8 mouse cellular contexts compared by ENCODE assay signal in genomic region chr4:41063894-41064673, GRCm38 (mm10). TPM values are rescaled to one million over a fixed set of nuclear protein-coding genes. Genes with fewer than 3 reads are reported as not detected.
A peak's percentile ranks its signal among the peaks of the same experiment; 100 is the strongest.
DNase-seq lines count a peak whose midpoint lies in the region; ATAC-seq and TF ChIP-seq lines count a peak whose summit lies in the region.

No protein-coding gene starts in this region.

- H3K79me2 ChIP-seq in liver, adult 2 months (ENCODE audit: control insufficient read depth, insufficient read depth, low read length), result no peaks in the 10 kb centered on the region

- 18% methylated on average over 16 of the region's 16 CpGs for WGBS in forebrain, embryonic 13.5 days
- 29% methylated on average over 16 of the region's 16 CpGs for WGBS in liver, adult 2 months
- 13% methylated on average over 16 of the region's 16 CpGs for WGBS in stomach, embryonic 14.5 days

- no peaks in the 10 kb centered on the region for H3K9me3 ChIP-seq in forebrain, embryonic 13.5 days (replicated peaks)
- no peaks in the 10 kb centered on the region for H3K9me3 ChIP-seq in stomach, embryonic 14.5 days (ENCODE audit: control insufficient read depth, low read depth, low read length)

- H3K4me3 ChIP-seq in forebrain, embryonic 13.5 days, result no peak overlapping the region
- no peak overlapping the region for H3K4me3 ChIP-seq in liver, adult 2 months (ENCODE audit: insufficient read depth, low read depth, low read length)
- H3K4me3 ChIP-seq in stomach, embryonic 14.5 days (ENCODE audit: low read depth, low read length), result no peak overlapping the region

- intact Hi-C loops in left cerebral cortex, postnatal 4 days (cut with DNase I), result no loop called here

- H3K36me3 ChIP-seq in forebrain, embryonic 13.5 days (ENCODE audit: poor library complexity, severe bottlenecking), result no peaks in the 10 kb centered on the region
- no peaks in the 10 kb centered on the region for H3K36me3 ChIP-seq in liver, adult 2 months (ENCODE audit: control insufficient read depth, insufficient read depth, low read length)
- no peaks in the 10 kb centered on the region for H3K36me3 ChIP-seq in stomach, embryonic 14.5 days (ENCODE audit: control insufficient read depth, insufficient read depth, low read length)

- H3K4me2 ChIP-seq in forebrain, embryonic 13.5 days, result 0 out of 2 replicates have a peak overlapping the region, but pooled peaks have one; percentile 12
- peak overlapping the region; percentile 6; the same call in 1 of the 2 replicates for H3K4me2 ChIP-seq in stomach, embryonic 14.5 days (replicated peaks; ENCODE audit: low read depth, low read length)

- H3K4me1 ChIP-seq in forebrain, embryonic 13.5 days, result no peaks in the 10 kb centered on the region
- no peaks in the 10 kb centered on the region for H3K4me1 ChIP-seq in liver, adult 2 months (ENCODE audit: control insufficient read depth, insufficient read depth, low read length)
- no peaks in the 10 kb centered on the region for H3K4me1 ChIP-seq in stomach, embryonic 14.5 days (ENCODE audit: control insufficient read depth, insufficient read depth, low read length)

- H3K27ac ChIP-seq in forebrain, embryonic 13.5 days, result no peak overlapping the region
- H3K27ac ChIP-seq in liver, adult 2 months (replicated peaks; ENCODE audit: insufficient read depth, low read depth, low read length), result no peak overlapping the region
- no peak overlapping the region; the same call in 1 of the 2 replicates for H3K27ac ChIP-seq in stomach, embryonic 14.5 days (ENCODE audit: low read length)

- peak; percentile 20 for DNase-seq in left cerebral cortex, postnatal 4 days
- no peak for DNase-seq in left cerebral cortex, adult 9 months (ENCODE audit: low spot score in 2 of 2)
- peak; percentile 32 for DNase-seq in adrenal gland, postnatal 25 days
- DNase-seq in liver, adult 2 months (ENCODE audit: extremely low read depth, low read depth, low spot score), result peak; percentile 12
- no peak for DNase-seq in frontal cortex, postnatal 10 days (ENCODE audit: low spot score in 2 of 2)

- ATAC-seq in forebrain, embryonic 13.5 days, result no peak
- peak; percentile 69; the same call in 1 of the 2 replicates for ATAC-seq in stomach, embryonic 14.5 days (ENCODE audit: insufficient number of reproducible peaks, insufficient read depth, low FRiP score, low read depth)
- no peak for ATAC-seq in activated CD4-positive, CD25-positive, alpha-beta regulatory T cell, adult 4 months

- TF ChIP-seq CTCF in liver, adult 2 months (IDR thresholded peaks at IDR 0.05; ENCODE audit: low read depth, low read length), result peak; percentile 67

- no peak overlapping the region for H3K9ac ChIP-seq in forebrain, embryonic 13.5 days
- no peak overlapping the region for H3K9ac ChIP-seq in liver, adult 2 months (ENCODE audit: low read depth, low read length)
- no peak overlapping the region for H3K9ac ChIP-seq in stomach, embryonic 14.5 days (replicated peaks; ENCODE audit: low read depth, low read length)

- no peak for TF ChIP-seq POLR2A in liver, adult 2 months (IDR thresholded peaks at IDR 0.05; ENCODE audit: extremely low read depth, insufficient read depth, low read length)

- H3K27me3 ChIP-seq in forebrain, embryonic 13.5 days, result no peaks in the 10 kb centered on the region
- H3K27me3 ChIP-seq in liver, adult 2 months (ENCODE audit: control insufficient read depth, insufficient read depth, low read length), result no peaks in the 10 kb centered on the region
- H3K27me3 ChIP-seq in stomach, embryonic 14.5 days (ENCODE audit: control insufficient read depth, insufficient read depth, low read length), result no peaks in the 10 kb centered on the region

RNA-seq across cellular contexts. Expression of gene Aqp7, which starts 16.1 kb away (rescaled TPM):
- total RNA-seq in left cerebral cortex, postnatal 4 days (2021), result not detected
- 18.6 and 20.6 TPM in 2 replicates for total RNA-seq in adrenal gland, postnatal 25 days (2021)
- not detected in 2 replicates for polyA plus RNA-seq in forebrain, embryonic 13.5 days (2015; fragmentation: Nextera tagmentation; extraction: Ambion mirVana)
- 0.07 and 0.09 TPM in 2 replicates for total RNA-seq in liver, adult 2 months (2014; rRNA removed)
- polyA plus RNA-seq in liver, adult 2 months (2012; rRNA removed), result 0.04 and 0.26 TPM in 2 replicates
- polyA plus RNA-seq in stomach, embryonic 14.5 days (2014; fragmentation: Nextera tagmentation; extraction: Ambion mirVana), result 0.22 and 0.43 TPM in 2 replicates
- under 1 TPM in 1 of 2 experiments, not detected in 1; 0.32 TPM for polyA plus RNA-seq in activated CD4-positive, CD25-positive, alpha-beta regulatory T cell, adult 4 months (2017; shearing (Covaris generic))

RNA-seq across cellular contexts. Expression of gene Aqp3, which starts 33.9 kb away (rescaled TPM):
- total RNA-seq in left cerebral cortex, postnatal 4 days (2021), result under 1 TPM in 1 of 2 experiments, not detected in 1; 0.20 TPM
- total RNA-seq in adrenal gland, postnatal 25 days (2021), result not detected in 2 replicates
- 0.10 TPM in 1 of 2 replicates, not detected in the other for polyA plus RNA-seq in forebrain, embryonic 13.5 days (2015; fragmentation: Nextera tagmentation; extraction: Ambion mirVana)
- not detected in 2 replicates for total RNA-seq in liver, adult 2 months (2014; rRNA removed)
- polyA plus RNA-seq in liver, adult 2 months (2012; rRNA removed), result not detected in 2 replicates
- polyA plus RNA-seq in stomach, embryonic 14.5 days (2014; fragmentation: Nextera tagmentation; extraction: Ambion mirVana), result 27.3 and 36.0 TPM in 2 replicates
- polyA plus RNA-seq in activated CD4-positive, CD25-positive, alpha-beta regulatory T cell, adult 4 months (2017; shearing (Covaris generic)), result 10 to 100 TPM; 22.7 to 27.5 TPM

Comparison
In these comparisons a context has a peak if more than half of its experiments do, and no peak if none do; other contexts are left out.
1. DNase-seq: peak in left cerebral cortex, postnatal 4 days (single experiment), adrenal gland, postnatal 25 days (single experiment) and liver, adult 2 months (single experiment); none in left cerebral cortex, adult 9 months (0 of 2) and frontal cortex, postnatal 10 days (0 of 2).
2. RNA of gene Aqp3, which starts 33.9 kb away (polyA plus RNA-seq): 22.7 to 27.5 TPM in activated CD4-positive, CD25-positive, alpha-beta regulatory T cell, adult 4 months and 27.3 to 36.0 TPM in stomach, embryonic 14.5 days; 0.10 TPM in forebrain, embryonic 13.5 days and not detected in liver, adult 2 months; every median in the first group is over 10 times any median in the second.